Mouse (Mus musculus) testis, adult 2 months (tissue): Measurements from ENCODE around the gene Gpr153. TPM values are rescaled to one million over a fixed set of nuclear protein-coding genes. Genes with fewer than 3 reads are reported as not detected.

Experiments used
- H3K27ac ChIP-seq: fragments of 200-500 bp; 2 replicates; pipeline ENCODE4 v1.5.1; 2012; ENCODE audit warnings: low read depth, low read length; ENCODE audit not compliant: control insufficient read depth, insufficient read depth
- H3K27me3 ChIP-seq: fragments of 200-500 bp; 2 replicates; pipeline ENCODE4 v1.6.1; 2012; ENCODE audit warnings: mild to moderate bottlenecking, low read length, moderate library complexity; ENCODE audit not compliant: control insufficient read depth, insufficient read depth
- H3K36me3 ChIP-seq: fragments of 200-500 bp; 2 replicates; pipeline ENCODE4 v1.6.1; 2012; ENCODE audit warnings: mild to moderate bottlenecking, low read length; ENCODE audit not compliant: control insufficient read depth, insufficient read depth
- H3K4me1 ChIP-seq: fragments of 200-500 bp; 2 replicates; pipeline ENCODE4 v1.6.1; 2012; ENCODE audit warnings: low read length; ENCODE audit not compliant: control insufficient read depth, insufficient read depth
- H3K4me3 ChIP-seq: fragments of 200-500 bp; 2 replicates; pipeline ENCODE4 v1.5.1; 2012; ENCODE audit warnings: low read depth, mild to moderate bottlenecking, low read length, moderate library complexity, mixed read lengths; ENCODE audit not compliant: control insufficient read depth
- CTCF ChIP-seq: fragments of 200-500 bp; IDR thresholded peaks from 2 replicates; pipeline ENCODE4 v1.5.1; 2012; ENCODE audit warnings: low read depth, mild to moderate bottlenecking, inconsistent platforms, low read length, moderate library complexity; ENCODE audit not compliant: control insufficient read depth, insufficient read depth, insufficient replicate concordance
- POLR2A ChIP-seq: fragments of 200-500 bp; IDR thresholded peaks from 2 replicates; pipeline ENCODE4 v1.6.1; 2012; ENCODE audit warnings: low read depth, mild to moderate bottlenecking, inconsistent platforms, low read length, moderate library complexity; ENCODE audit not compliant: control insufficient read depth
- polyA plus RNA-seq: library from polyadenylated mRNA; depleted of rRNA; stranded (reverse); fragments of >200 nt; gene quantifications from 2 replicates; pipeline ENCODE4 v1.2.3, GENCODE M21; 2012

The Gpr153 gene
- polyA plus RNA-seq, 1 experiment, result 18.9 TPM

DNA sequence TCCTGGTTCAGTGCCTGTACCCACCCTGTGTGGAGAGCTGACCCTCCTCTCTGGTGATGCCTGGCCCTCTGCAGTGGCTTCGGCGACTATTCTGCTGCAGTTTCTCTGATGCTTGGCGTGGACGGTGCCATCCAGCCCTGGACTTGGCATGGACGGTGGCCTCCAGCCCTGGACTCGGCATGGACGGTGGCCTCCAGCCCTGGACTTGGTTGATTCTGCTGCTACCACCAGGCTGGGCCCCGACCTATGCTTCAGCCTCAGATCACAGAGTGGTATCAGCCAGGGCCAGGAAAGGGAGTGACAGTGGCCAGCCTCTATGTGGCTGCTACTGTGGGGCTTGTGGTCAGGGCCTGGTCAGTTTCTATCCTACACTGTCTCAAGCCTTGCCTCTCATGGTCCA lies 30.1 kb upstream of the Gpr153 start:
- TF ChIP-seq POLR2A (no peak), CTCF (no peak)
- Histone ChIP-seq H3K27me3 (no peaks in the 10 kb centered on the region), H3K4me1 (no peaks in the 10 kb centered on the region), H3K36me3 (no peaks in the 10 kb centered on the region), H3K27ac (no peak overlapping the region), H3K4me3 (no peak overlapping the region)

DNA sequence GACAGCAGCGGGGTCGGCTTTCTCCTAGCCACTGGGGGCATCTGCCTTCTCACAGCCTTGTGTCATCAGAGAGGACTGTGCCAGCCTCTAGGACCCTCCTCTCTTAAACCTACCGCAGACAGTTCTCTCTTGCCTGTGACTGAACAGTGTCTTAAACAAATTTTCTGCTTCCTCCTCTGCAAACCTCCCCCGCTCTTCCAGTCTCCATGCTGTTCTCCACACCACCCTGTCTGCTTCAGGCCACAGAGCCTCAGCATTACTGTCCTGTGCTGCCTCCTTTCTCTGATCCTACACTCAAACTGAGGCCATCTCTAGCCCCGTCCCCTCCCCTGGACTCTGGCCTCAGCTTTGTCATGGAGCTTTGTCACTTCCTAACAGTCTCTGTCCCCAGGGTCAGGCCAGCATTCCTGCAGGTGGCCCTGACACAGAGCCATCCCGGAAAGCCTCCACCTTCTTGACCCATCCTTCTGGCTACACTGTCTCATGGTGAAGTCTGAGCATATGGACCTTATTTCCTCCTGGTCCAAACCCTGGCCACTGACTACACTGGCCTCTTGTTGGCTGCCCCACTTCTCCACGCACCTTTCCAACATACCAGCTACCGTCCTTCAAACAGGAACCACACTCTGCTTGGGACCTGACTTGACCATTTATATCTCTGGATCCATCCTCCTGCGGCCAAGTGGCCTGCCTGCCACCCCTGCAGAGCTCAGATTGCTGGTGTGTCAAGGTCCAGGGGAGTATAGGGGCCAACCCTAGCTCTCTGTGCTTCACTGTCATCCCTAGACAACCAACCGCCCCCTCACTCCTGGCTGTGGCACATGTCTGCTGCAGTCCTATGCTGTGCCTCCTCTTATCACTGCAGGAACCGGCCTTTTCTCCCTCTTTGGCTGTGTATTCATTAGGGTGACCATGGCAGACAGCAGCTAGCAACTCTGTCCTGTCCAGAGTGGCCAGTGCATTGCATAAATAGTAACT lies 29.2 kb upstream of the Gpr153 start:
- no peak overlapping the region for H3K27ac ChIP-seq
- no peaks in the 10 kb centered on the region for H3K36me3 ChIP-seq
- TF ChIP-seq CTCF, result no peak
- TF ChIP-seq POLR2A, result no peak
- H3K4me1 ChIP-seq, result no peaks in the 10 kb centered on the region
- no peaks in the 10 kb centered on the region for H3K27me3 ChIP-seq
- no peak overlapping the region for H3K4me3 ChIP-seq

DNA sequence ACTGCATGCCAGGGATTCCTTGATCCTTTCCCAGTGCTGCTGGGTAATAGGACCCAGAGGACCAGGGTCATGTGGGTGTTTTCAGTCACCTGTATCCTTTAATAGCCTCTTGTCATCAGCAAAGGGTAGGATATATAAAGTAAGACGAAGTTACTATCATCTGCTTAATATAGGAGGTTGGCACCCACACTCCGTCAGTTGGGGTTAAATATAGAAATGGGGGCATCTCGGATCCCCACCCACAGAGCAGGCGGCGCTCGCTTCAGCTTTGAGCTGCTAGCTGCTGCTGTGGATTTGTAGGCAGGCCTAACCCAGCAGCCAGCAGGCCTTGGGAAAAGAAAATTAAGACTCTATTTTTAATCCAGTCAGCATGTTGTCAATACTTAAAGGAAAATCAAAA lies 28.0 kb upstream of the Gpr153 start:
- Histone ChIP-seq H3K4me3 (no peak overlapping the region), H3K36me3 (no peaks in the 10 kb centered on the region), H3K27me3 (no peaks in the 10 kb centered on the region), H3K4me1 (no peaks in the 10 kb centered on the region), H3K27ac (no peak overlapping the region)
- TF ChIP-seq CTCF (no peak), POLR2A (no peak)

DNA sequence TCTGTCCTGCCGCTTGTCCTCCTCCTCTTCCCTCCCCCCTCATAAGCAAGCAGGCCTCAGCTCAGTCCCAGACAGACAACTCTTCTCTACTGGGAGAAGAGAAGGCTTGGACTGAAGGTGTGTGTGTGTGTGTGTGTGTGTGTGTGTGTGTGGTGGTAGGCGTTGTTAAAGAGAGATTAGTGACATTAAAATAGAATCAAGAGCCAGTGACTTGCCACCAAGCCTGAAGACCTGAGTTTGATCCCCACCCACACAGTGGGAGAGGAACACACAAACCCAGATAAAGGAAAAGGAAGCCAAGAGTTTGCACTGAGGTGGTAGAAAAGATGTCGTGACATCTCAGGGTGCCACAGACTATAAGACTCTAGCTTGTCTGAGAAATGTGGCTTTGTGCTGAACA lies 26.8 kb upstream of the Gpr153 start:
- H3K4me3 ChIP-seq, result no peak overlapping the region
- H3K27me3 ChIP-seq, result no peaks in the 10 kb centered on the region
- TF ChIP-seq CTCF (no peak), POLR2A (no peak)
- no peak overlapping the region for H3K27ac ChIP-seq
- no peaks in the 10 kb centered on the region for H3K4me1 ChIP-seq
- 0 out of 2 replicates have a peak, but pooled peaks cover 1% of the 10 kb centered on the region for H3K36me3 ChIP-seq

DNA sequence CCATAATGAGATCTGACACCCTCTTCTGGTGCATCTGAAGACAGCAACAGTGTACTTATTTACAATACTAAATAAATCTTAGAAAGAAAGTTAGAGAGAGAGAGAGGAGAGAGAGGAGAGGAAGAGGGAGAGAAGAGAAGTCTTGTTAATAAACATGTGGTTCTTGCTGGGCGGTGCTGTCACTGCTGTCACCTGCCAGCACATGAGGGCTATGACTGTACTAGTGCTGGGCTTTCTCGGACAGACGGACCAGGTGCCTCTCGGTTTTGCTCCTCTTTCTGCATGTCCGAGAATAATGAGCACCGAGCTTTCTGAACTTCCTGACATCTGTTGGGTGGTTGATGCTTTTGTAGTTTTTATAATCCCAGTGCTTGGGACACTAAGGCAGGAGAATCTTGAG lies 23.4 kb upstream of the Gpr153 start:
- no peaks in the 10 kb centered on the region for H3K27me3 ChIP-seq
- H3K36me3 ChIP-seq, result peaks cover 3% of the 10 kb centered on the region
- no peak overlapping the region for H3K27ac ChIP-seq
- H3K4me1 ChIP-seq, result no peaks in the 10 kb centered on the region
- TF ChIP-seq POLR2A (no peak), CTCF (no peak)
- H3K4me3 ChIP-seq, result no peak overlapping the region

DNA sequence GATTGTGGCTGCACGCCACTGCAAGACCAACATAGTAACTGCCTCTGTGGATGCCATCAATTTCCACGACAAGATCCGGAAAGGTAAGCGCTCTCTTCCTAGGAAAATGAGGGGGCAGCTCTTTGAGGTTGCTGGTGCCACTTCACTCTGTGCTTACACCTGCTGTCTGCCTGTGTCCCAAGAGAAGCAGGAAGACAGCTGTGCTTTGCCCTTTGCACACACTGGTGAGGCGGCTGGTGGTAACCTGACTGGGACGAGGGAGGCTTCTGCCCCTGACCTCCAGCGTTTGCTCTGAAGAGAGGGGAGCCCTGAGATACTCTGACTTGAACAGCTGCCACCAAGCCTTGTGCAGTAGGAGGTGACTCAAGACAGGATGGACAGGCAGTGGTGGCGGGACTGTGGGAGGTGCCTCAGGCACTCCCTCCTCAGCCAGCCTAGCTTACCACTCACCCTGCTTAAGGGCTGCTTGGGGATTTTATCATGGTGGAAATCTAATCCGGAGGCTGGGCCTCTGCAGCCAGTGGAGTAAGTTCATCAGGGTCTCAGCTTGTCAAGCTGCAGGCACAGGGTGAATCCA lies 20.8 kb upstream of the Gpr153 start:
- Histone ChIP-seq H3K27me3 (no peaks in the 10 kb centered on the region), H3K36me3 (peaks cover 3% of the 10 kb centered on the region), H3K27ac (no peak overlapping the region), H3K4me1 (no peaks in the 10 kb centered on the region; the same call in 1 of the 2 replicates), H3K4me3 (no peak overlapping the region)
- TF ChIP-seq POLR2A, result no peak
- no peak for TF ChIP-seq CTCF

- TF ChIP-seq CTCF (no peak), POLR2A (no peak)
- Histone ChIP-seq H3K27me3 (no peaks in the 10 kb centered on the region), H3K4me3 (no peak overlapping the region), H3K27ac (no peak overlapping the region), H3K4me1 (no peaks in the 10 kb centered on the region; the same call in 1 of the 2 replicates), H3K36me3 (peaks cover 3% of the 10 kb centered on the region)
Measured at GRCm38 (mm10) chr4:152257070-152257469, 17.0 kb upstream of the Gpr153 start.

- Histone ChIP-seq H3K36me3 (peaks cover under 1% of the 10 kb centered on the region), H3K27ac (no peak overlapping the region), H3K4me1 (no peaks in the 10 kb centered on the region; the same call in 1 of the 2 replicates), H3K27me3 (no peaks in the 10 kb centered on the region), H3K4me3 (no peak overlapping the region)
- TF ChIP-seq POLR2A, result no peak
- no peak for TF ChIP-seq CTCF
Measured at GRCm38 (mm10) chr4:152260451-152260850, 13.6 kb upstream of the Gpr153 start.
